Mouse (Mus musculus) MEL-GATA-1-ER (cell line): ENCODE measurements around the gene Hypk.

Source experiments
- DNase-seq: peaks from one replicate; pipeline ENCODE4 v3.0.0-alpha.2; 2012; ENCODE audit warnings: low read depth; ENCODE audit errors: extremely low read depth

Gene Hypk

DNA sequence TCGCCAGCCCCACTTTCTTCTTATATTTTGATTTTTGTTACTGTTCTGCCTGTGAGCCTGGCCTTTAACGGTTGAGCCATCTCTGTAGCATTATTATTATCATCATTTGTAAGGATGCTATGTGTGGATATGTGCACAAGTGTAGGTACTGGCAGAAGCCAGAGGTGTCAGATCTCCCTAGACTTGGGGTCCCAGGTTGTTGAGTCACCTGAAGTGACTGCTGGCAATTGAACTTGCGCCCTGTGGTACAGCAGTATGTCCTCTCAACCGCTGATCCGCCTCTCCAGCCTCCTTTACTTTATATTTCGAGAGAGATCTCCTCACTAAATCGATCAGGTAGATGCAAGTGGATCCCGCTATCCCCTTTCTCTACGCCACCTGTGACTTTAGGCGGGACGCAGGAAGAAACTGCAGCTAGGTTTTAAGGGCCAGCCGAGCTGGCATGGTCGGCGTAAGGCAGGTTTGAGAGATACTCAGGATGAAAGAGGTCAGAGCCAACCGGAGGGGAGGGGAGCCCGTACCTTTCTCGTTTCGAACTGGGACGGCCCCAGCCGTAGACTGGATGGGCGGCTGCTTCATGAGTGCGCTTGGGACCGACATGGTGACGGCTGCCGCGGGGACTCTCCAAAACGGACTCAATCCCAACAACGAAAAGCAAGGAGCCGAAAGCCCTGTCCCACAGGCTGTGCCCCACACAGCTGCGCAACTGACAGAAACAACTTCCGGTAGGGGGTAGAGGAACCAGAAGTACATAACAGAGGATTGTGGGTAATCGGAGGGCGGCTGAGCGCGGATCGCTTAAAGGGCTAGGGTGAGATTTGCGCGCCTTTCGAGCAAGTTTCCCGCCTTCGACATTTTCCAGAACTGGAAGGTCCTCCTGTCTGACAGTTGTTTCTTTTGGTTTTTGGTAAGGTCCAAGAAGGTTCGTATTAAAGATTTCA is 53.1 kb downstream of the Hypk start, which contains the start of the genes Mfap1a and Wdr76:
Gene Mfap1a, minus strand, starts transcription at position 724 of the 941 bp plus-strand sequence.
Gene Wdr76, plus strand, starts transcription at position 782 of the 941 bp plus-strand sequence.
- DNase-seq: peak; percentile 92

DNA sequence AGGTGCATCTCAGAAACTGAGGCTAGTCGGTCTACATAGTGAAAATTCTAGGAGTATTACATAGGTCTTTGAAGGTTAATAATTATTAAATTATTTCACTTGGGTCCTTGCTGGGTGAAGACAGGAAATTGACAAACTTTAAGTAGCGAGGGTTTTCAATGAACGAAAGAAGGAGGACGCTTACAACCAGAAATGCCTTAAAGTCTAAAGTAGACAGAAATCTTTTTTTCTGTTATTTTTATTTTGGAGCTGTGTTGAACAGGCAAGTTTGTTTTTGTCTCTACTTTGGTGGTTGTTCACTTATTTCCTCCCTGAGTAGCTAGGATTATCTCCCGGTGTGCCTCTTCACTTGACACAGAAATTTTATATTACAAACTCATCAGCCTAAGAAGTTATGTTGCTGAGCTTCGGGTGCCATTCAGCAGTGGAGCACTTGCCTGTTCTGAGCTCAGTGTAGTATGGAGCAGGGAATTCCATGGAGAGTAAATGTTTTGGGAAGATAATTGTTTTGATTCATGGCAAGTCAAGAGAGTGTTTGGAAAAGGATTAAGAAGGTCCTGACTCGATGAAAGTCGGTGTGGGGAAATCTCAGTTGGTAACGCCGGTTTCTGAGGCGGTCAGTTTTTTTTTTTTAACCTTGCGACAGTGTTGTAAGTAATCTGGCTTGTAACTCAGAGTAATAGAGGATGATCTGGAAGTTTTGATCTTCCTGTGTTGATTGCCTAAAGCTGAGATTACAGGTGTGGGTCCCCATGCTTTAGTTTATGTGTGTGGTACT is 54.3 kb downstream of the Hypk start:
- peak; percentile 22 for DNase-seq

DNA sequence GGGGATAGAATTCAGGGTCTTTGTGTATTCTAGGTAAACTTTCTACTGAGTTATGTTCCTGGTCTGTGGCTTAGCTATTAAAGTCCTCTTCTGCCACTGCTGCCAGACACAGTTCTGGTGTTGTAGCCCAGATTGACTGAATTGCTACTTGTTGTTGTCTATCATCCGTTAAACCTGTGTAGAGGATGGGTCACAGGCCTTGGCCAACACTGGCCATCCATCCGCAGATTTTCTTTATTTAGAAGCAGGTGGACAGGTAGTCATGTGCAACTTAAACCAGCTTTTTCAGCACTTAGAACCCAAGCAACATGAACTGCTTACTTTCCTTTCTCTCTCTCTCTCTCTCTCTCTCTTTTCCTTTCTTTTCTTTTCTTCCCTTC is 54.9 kb downstream of the Hypk start:
- no peak for DNase-seq
